Mouse (Mus musculus): ENCODE results near the gene Mcrip1. TPM values are rescaled to one million over a fixed set of nuclear protein-coding genes. Genes with fewer than 3 reads are reported as not detected.
A peak's percentile ranks its signal among the peaks of the same experiment; 100 is the strongest.
"Not testable (repeated sequence)": the region's sequence is repeated elsewhere in the genome, so short reads cannot be mapped to it uniquely, and the experiment has no call there.

Mcrip1 gene
- 152 and 171 TPM in 2 replicates for polyA plus RNA-seq (2015; fragmentation: Nextera tagmentation; extraction: Ambion mirVana)

DNA sequence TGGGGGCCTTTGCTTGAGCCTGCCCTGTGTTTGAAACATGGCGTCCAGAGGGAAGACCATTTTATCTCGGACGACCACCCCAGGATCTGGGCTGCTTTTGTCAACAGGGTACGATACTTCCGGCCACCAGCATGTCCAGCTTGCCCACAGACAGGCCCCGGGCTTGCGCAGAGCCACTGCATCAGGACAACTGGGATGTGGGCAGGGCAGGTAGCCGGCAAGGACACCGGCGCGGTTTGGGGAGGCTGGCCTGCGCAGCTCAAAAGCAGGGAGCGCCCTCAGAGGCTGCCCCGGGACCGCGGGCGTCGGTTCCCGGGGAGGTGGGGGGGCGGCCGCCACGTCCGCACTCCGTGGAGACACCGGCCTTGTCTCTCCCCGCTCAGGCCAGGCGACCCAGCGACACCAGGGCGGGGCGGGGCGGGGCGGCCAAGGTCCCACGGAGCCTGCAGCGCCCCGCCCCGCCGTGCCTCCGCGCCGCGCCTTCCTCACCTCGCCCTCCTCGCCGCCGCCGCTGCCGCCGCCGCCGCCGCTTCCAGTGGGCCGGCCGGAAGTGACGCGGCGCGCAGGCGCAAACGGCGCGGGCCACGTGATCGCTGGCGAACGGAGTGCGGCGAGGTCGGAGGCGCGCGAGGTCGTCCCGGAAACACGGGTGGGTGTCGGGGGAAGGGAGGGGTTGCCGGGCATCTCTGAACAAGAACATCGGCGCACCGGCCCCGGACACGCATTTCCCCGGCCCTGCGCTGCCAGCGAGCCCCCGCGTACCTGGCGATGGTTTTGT is at the start of gene Mcrip1:
Gene Mcrip1, minus strand, starts transcription at position 560 of the 778 bp plus-strand sequence.
- H3K4me1 ChIP-seq (ENCODE audit: control insufficient read depth, insufficient read depth, low read length), result peaks cover 18% of the 10 kb centered on the region
- H3K4me3 ChIP-seq (replicated peaks; ENCODE audit: low read length), result peak within 1 kb of the TSS; percentile 96
- no peaks in the 10 kb centered on the region for H3K27me3 ChIP-seq (ENCODE audit: control insufficient read depth, insufficient read depth, low read length)
- no peaks in the 10 kb centered on the region for H3K36me3 ChIP-seq (ENCODE audit: control insufficient read depth, insufficient read depth, low read length)
- WGBS, result under 1% methylated on average over 87 of the region's 87 CpGs
- H3K4me2 ChIP-seq (ENCODE audit: low read depth, low read length), result peak within 1 kb of the TSS; percentile 96
- H3K27ac ChIP-seq (ENCODE audit: low read length), result peak within 1 kb of the TSS; percentile 98
- H3K9me3 ChIP-seq (replicated peaks; ENCODE audit: control insufficient read depth, low read length), result no peaks in the 10 kb centered on the region
- peak; percentile 89 for ATAC-seq (ENCODE audit: insufficient read depth, low FRiP score)
- peak within 1 kb of the TSS; percentile 99 for H3K9ac ChIP-seq (ENCODE audit: low read length)

DNA sequence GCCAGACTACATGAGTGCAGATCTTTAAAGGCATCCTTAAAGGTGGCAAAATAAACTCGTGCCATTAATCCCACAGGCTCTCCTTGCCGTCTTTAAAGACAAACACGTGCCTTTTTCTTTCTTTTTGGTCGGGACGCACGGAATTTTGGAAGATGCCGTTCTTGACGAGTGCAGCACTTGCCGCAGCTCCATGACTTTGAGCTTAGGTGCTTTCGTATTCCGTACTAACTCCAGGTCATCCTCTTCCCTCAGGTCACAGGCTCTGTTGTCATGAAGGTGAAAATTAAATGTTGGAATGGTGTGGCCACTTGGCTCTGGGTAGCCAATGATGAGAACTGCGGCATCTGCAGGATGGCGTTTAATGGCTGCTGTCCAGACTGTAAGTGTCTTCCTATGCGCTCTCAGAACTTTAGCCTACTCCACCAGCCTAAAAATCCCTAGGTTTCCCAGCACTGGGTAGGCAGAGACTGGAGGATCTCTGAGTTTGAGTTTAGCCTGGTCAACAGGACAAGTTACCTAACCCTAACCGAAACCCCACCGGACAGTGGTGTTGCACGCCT is 49.5 kb upstream of the Mcrip1 start:
- ATAC-seq (ENCODE audit: insufficient read depth, low FRiP score), result no peak
- Histone ChIP-seq H3K9ac (ENCODE audit: low read length) (peak overlapping the region; percentile 70), H3K4me1 (ENCODE audit: control insufficient read depth, insufficient read depth, low read length) (peaks cover 25% of the 10 kb centered on the region), H3K4me2 (ENCODE audit: low read depth, low read length) (peak overlapping the region; percentile 80), H3K27me3 (ENCODE audit: control insufficient read depth, insufficient read depth, low read length) (no peaks in the 10 kb centered on the region), H3K9me3 (replicated peaks; ENCODE audit: control insufficient read depth, low read length) (no peaks in the 10 kb centered on the region), H3K36me3 (ENCODE audit: control insufficient read depth, insufficient read depth, low read length) (peaks cover 28% of the 10 kb centered on the region), H3K27ac (ENCODE audit: low read length) (peak overlapping the region; percentile 87), H3K4me3 (replicated peaks; ENCODE audit: low read length) (peak overlapping the region; percentile 96)
- 40% methylated on average over 17 of the region's 17 CpGs for WGBS

DNA sequence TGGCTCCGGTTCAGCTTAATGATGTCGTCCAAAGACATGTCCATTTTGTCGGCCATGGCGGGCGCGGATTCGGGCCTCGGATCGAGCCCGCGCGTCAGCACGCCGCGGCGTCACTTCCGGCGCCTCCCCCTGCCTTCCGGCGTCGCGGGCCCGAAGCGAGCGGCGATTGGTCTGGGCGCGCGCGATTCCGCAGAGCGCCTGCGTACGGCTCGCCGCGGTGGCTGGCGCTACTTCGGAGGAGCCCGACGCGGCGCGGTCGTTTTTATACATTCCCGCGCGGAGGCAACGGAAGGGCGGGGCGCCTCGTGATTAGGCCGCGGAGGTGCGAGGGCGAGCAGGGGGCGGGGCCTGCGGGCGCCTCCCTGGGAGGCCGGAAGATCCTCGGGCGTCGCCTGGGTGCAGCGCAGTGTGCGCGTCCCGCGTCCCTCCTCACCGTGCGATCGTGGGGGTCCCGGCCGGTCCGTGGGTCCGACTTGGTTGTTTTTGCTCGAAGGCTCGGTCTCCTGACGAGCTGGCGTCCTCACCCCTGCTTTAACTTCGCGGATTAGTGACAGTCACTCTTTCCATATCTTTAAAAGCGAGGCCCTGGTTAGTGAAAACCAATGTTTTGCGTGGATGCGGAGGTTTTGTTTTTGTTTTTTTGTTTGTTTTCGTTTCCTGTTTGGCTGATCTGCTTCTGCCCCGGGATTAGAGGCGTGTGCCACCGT is 48.9 kb upstream of the Mcrip1 start, which contains the start of the genes Alyref and Anapc11:
Gene Alyref, minus strand, starts transcription at position 83 of the 707 bp plus-strand sequence.
Gene Anapc11, plus strand, starts transcription at position 139 of the 707 bp plus-strand sequence.
- Histone ChIP-seq H3K27ac (ENCODE audit: low read length) (peak within 1 kb of the TSS; percentile 90), H3K27me3 (ENCODE audit: control insufficient read depth, insufficient read depth, low read length) (no peaks in the 10 kb centered on the region), H3K9ac (ENCODE audit: low read length) (peak within 1 kb of the TSS; percentile 100), H3K9me3 (replicated peaks; ENCODE audit: control insufficient read depth, low read length) (no peaks in the 10 kb centered on the region), H3K36me3 (ENCODE audit: control insufficient read depth, insufficient read depth, low read length) (peaks cover 32% of the 10 kb centered on the region), H3K4me2 (ENCODE audit: low read depth, low read length) (peak within 1 kb of the TSS; percentile 94), H3K4me1 (ENCODE audit: control insufficient read depth, insufficient read depth, low read length) (peaks cover 25% of the 10 kb centered on the region), H3K4me3 (replicated peaks; ENCODE audit: low read length) (peak within 1 kb of the TSS; percentile 96)
- under 1% methylated on average over 83 of the region's 88 CpGs for WGBS
- peak; percentile 98 for ATAC-seq (ENCODE audit: insufficient read depth, low FRiP score)

DNA sequence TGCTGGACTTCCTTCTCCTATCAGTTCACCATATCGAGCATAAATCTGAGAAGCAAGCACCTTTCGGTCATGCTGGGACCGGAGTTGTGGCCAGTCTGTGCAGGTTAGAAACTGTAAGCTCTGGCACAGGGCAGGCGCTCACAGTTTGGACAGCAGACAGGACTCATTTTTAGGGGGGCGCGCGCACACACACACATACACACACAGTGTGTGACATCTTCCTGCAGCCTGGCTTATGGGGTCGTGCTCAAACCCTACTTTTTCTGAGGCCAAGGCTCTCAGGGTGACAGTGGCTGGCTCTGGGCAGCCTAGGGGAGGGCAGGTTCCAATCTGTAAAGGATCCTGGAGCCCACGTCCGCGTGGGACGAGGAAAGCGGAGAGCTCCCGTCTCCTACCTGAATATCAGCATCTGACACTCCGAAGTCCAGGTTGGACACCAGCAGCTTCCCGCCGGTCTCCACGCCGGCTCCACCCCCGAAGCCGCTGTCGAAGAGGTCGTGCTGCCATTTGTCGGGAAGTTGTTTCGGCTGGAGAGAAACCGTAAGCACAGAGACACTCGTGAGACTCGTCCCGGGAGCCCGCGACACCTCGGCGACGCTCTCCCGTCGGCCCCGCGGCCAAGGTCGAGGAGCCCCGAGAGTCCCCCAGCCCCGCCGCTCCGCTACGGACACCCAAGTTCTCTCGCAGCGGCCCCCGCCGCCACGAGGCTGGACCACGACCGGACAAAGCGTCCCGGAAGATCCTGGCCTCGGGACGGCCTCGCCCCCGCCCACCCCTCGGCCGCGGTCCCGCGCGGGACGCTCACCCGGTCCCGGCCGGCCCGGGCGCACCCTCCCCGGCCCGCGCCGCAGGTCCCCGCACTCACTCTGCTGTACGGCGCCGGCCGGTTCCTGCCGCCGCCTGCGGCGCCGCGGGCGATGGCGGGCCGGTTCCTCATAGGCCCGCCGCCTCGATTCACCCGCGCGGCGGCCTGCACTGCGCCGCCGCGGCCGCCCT is 48.0 kb upstream of the Mcrip1 start:
- Histone ChIP-seq H3K27ac (ENCODE audit: low read length) (peak overlapping the region; percentile 90), H3K4me2 (ENCODE audit: low read depth, low read length) (peak overlapping the region; percentile 94), H3K9me3 (replicated peaks; ENCODE audit: control insufficient read depth, low read length) (no peaks in the 10 kb centered on the region), H3K36me3 (ENCODE audit: control insufficient read depth, insufficient read depth, low read length) (peaks cover 26% of the 10 kb centered on the region), H3K9ac (ENCODE audit: low read length) (peak overlapping the region; percentile 100), H3K27me3 (ENCODE audit: control insufficient read depth, insufficient read depth, low read length) (no peaks in the 10 kb centered on the region), H3K4me1 (ENCODE audit: control insufficient read depth, insufficient read depth, low read length) (peaks cover 25% of the 10 kb centered on the region), H3K4me3 (replicated peaks; ENCODE audit: low read length) (peak overlapping the region; percentile 96)
- WGBS, result 2% methylated on average over 99 of the region's 99 CpGs
- ATAC-seq (ENCODE audit: insufficient read depth, low FRiP score), result peak; percentile 5

DNA sequence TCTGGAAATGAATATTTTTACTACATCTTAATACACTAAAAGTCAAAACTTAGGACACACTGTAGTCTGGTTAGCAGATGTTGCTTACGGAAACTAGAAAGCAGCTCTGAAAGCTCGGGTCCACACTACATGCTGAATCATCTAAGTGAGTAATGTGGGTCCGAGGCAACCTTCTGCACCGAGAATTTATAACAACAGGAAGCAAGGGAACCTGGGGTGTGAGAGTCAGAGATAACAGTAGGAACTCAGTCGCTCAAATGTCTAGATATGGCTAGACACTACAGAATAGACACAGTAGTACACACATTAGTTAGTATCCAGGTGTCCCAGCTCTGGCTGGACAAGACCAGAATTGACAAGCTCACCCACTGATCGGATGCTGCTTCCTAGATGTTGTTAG is 39.0 kb upstream of the Mcrip1 start:
- H3K4me2 ChIP-seq (ENCODE audit: low read depth, low read length), result no peak overlapping the region
- H3K9me3 ChIP-seq (replicated peaks; ENCODE audit: control insufficient read depth, low read length), result 0 out of 2 replicates have a peak, but pooled peaks cover 5% of the 10 kb centered on the region
- no peak for ATAC-seq (ENCODE audit: insufficient read depth, low FRiP score)
- no peak overlapping the region for H3K27ac ChIP-seq (ENCODE audit: low read length)
- 89% methylated on average over 6 of the region's 6 CpGs for WGBS
- peaks cover 15% of the 10 kb centered on the region; the same call in 1 of the 2 replicates for H3K36me3 ChIP-seq (ENCODE audit: control insufficient read depth, insufficient read depth, low read length)
- H3K4me3 ChIP-seq (replicated peaks; ENCODE audit: low read length), result no peak overlapping the region
- no peaks in the 10 kb centered on the region for H3K27me3 ChIP-seq (ENCODE audit: control insufficient read depth, insufficient read depth, low read length)
- H3K4me1 ChIP-seq (ENCODE audit: control insufficient read depth, insufficient read depth, low read length), result no peaks in the 10 kb centered on the region
- no peak overlapping the region for H3K9ac ChIP-seq (ENCODE audit: low read length)

DNA sequence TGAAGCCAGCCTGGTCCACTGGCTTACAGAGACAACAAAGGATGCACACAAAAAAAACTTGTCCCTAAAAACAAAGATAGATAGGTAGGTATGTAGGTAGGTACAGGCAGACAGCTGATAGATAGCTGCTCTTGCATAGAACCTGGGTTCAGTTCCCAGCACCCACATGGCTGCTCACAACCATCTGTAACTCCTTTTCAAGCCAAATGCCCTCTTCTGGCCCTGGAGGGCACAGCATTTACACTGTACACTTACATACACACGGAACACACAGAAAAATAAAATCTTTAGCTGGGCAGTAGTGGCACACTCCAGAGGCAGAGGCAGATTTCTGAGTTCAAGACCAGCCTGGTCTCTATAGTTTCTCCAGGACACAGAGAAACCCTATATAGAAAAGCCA is 34.4 kb upstream of the Mcrip1 start:
- 97% methylated on average over 1 of the region's 1 CpGs for WGBS
- H3K27ac ChIP-seq (ENCODE audit: low read length), result no peak overlapping the region
- H3K9ac ChIP-seq (ENCODE audit: low read length), result no peak overlapping the region
- no peaks in the 10 kb centered on the region for H3K27me3 ChIP-seq (ENCODE audit: control insufficient read depth, insufficient read depth, low read length)
- H3K4me2 ChIP-seq (ENCODE audit: low read depth, low read length), result no peak overlapping the region
- 0 out of 2 replicates have a peak, but pooled peaks cover 5% of the 10 kb centered on the region for H3K9me3 ChIP-seq (replicated peaks; ENCODE audit: control insufficient read depth, low read length)
- no peak overlapping the region for H3K4me3 ChIP-seq (replicated peaks; ENCODE audit: low read length)
- peaks cover 22% of the 10 kb centered on the region for H3K4me1 ChIP-seq (ENCODE audit: control insufficient read depth, insufficient read depth, low read length)
- no peak for ATAC-seq (ENCODE audit: insufficient read depth, low FRiP score)
- H3K36me3 ChIP-seq (ENCODE audit: control insufficient read depth, insufficient read depth, low read length), result peaks cover 22% of the 10 kb centered on the region

DNA sequence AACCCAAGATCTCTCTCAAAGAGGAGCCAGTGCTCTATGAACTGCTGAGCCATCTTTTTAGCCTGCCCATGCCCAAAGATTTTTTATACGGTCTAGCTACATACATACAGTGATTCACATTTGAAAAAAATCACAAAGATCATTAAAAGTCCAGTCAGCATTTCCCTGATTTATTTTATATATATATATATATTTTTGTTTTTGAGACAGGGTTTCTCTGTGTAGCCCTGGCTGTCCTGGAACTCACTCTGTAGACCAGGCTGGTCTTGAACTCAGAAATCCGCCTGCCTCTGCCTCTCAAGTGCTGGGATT is 33.4 kb upstream of the Mcrip1 start:
- H3K4me3 ChIP-seq (replicated peaks; ENCODE audit: low read length); H3K9me3 ChIP-seq (replicated peaks; ENCODE audit: control insufficient read depth, low read length); H3K4me2 ChIP-seq (ENCODE audit: low read depth, low read length); ATAC-seq (ENCODE audit: insufficient read depth, low FRiP score); H3K27me3 ChIP-seq (ENCODE audit: control insufficient read depth, insufficient read depth, low read length); H3K9ac ChIP-seq (ENCODE audit: low read length); H3K27ac ChIP-seq (ENCODE audit: low read length): not testable (repeated sequence)
- Histone ChIP-seq H3K4me1 (ENCODE audit: control insufficient read depth, insufficient read depth, low read length) (peaks cover 22% of the 10 kb centered on the region), H3K36me3 (ENCODE audit: control insufficient read depth, insufficient read depth, low read length) (peaks cover 32% of the 10 kb centered on the region)
- 95% methylated on average over 2 of the region's 2 CpGs for WGBS

DNA sequence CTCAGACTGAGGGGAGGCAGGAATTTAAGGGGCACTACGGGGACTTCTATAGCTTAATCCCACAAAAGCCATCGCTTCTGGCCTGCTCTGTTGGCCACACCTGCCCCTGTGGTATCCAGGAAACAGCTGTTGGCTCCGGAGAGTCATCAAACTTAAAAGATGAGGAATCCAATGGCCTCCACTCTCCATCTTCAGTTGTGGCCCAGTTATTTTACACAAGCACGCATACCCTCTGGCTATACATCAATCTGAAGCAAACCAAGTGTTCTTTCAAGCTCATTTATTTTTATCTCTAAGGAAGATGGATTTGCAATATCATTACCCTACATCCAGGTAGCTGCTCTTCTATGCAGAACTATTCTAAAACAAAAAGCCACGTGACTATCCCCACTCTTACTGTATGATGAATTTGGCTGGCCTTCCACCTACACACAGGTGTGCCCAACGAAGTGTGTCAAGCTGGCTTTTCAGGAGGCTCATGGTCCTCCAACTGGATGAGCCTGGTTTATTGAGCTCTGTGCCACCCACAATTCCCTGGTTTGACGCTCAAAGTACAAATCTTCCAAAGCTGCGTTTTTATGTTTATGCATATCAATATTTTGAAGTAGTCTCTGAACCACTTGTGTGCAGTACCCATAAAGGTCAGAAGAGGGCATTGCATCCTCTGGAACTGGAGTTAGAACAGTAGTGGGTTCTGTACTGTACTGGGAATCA is 32.9 kb upstream of the Mcrip1 start:
- H3K4me1 ChIP-seq (ENCODE audit: control insufficient read depth, insufficient read depth, low read length), result peaks cover 22% of the 10 kb centered on the region
- peak overlapping the region; percentile 96 for H3K4me2 ChIP-seq (ENCODE audit: low read depth, low read length)
- H3K27me3 ChIP-seq (ENCODE audit: control insufficient read depth, insufficient read depth, low read length), result no peaks in the 10 kb centered on the region
- peak overlapping the region; percentile 94 for H3K27ac ChIP-seq (ENCODE audit: low read length)
- H3K9ac ChIP-seq (ENCODE audit: low read length), result peak overlapping the region; percentile 98
- no peak for ATAC-seq (ENCODE audit: insufficient read depth, low FRiP score)
- H3K4me3 ChIP-seq (replicated peaks; ENCODE audit: low read length), result peak overlapping the region; percentile 94
- peaks cover 36% of the 10 kb centered on the region for H3K36me3 ChIP-seq (ENCODE audit: control insufficient read depth, insufficient read depth, low read length)
- H3K9me3 ChIP-seq (replicated peaks; ENCODE audit: control insufficient read depth, low read length), result 0 out of 2 replicates have a peak, but pooled peaks cover 5% of the 10 kb centered on the region
- 68% methylated on average over 8 of the region's 8 CpGs for WGBS
